Mouse (Mus musculus) E14TG2a.4 (cell line): ENCODE results near the gene D6Ertd527e.

Experiments used
- CTCF ChIP-seq: conservative IDR thresholded peaks from 2 replicates; pipeline ENCODE4 v1.5.1; 2014; ENCODE audit warnings: low read length
- NANOG ChIP-seq: IDR thresholded peaks from 2 replicates; pipeline ENCODE4 v1.6.1; 2014; ENCODE audit warnings: borderline replicate concordance, low read length, mixed read lengths

- TF ChIP-seq CTCF (no peak), NANOG (no peak)
Measured at GRCm38 (mm10) chr6:87119066-87119837, 14.7 kb downstream of the D6Ertd527e start.
